Mouse (Mus musculus) midbrain, postnatal 0 days (tissue): ENCODE results near the gene Nprl2. TPM values are rescaled to one million over a fixed set of nuclear protein-coding genes. Genes with fewer than 3 reads are reported as not detected.

Source experiments
- ATAC-seq: fragments of 200-750 bp; cut with Nextera tagmentation; 2 replicates; pipeline ENCODE4 v1.8.0; 2017; ENCODE audit warnings: moderate number of reproducible peaks, mild to moderate bottlenecking, moderate TSS enrichment, moderate library complexity; ENCODE audit not compliant: low FRiP score
- DNase-seq: peaks from one replicate; pipeline ENCODE4 v3.0.0-alpha.2; 2015; ENCODE audit warnings: low spot score
- H3K27ac ChIP-seq: fragments of 300-500 bp; sonication (generic); 2 replicates; pipeline ENCODE4 v1.5.1; 2014; ENCODE audit warnings: low read depth, mild to moderate bottlenecking, low read length, mixed read lengths
- H3K27me3 ChIP-seq: fragments of 300-500 bp; sonication (generic); 2 replicates; pipeline ENCODE4 v1.6.1; 2014; ENCODE audit warnings: low read length, control low read depth, mixed read lengths; ENCODE audit not compliant: insufficient read depth
- H3K36me3 ChIP-seq: fragments of 300-500 bp; sonication (generic); 2 replicates; pipeline ENCODE4 v1.6.1; 2014; ENCODE audit warnings: low read length, control low read depth, mixed read lengths; ENCODE audit not compliant: insufficient read depth
- H3K4me1 ChIP-seq: fragments of 300-500 bp; sonication (generic); 2 replicates; pipeline ENCODE4 v1.6.1; 2014; ENCODE audit warnings: mild to moderate bottlenecking, control low read depth, antibody characterized with exemption, low read length, mixed read lengths; ENCODE audit not compliant: insufficient read depth
- H3K4me2 ChIP-seq: fragments of 300-500 bp; sonication (generic); 2 replicates; pipeline ENCODE4 v1.6.1; 2014; ENCODE audit warnings: low read depth, mild to moderate bottlenecking, low read length, mixed read lengths; ENCODE audit not compliant: poor library complexity, severe bottlenecking
- H3K4me3 ChIP-seq: fragments of 300-500 bp; sonication (generic); 2 replicates; pipeline ENCODE4 v1.5.1; 2014; ENCODE audit warnings: low read depth, mild to moderate bottlenecking, low read length, moderate library complexity
- H3K9ac ChIP-seq: fragments of 300-500 bp; sonication (generic); replicated peaks from 2 replicates; pipeline ENCODE4 v1.6.1; 2014; ENCODE audit warnings: mild to moderate bottlenecking, low read length, moderate library complexity, mixed read lengths; ENCODE audit not compliant: poor library complexity, severe bottlenecking
- H3K9me3 ChIP-seq: fragments of 300-500 bp; sonication (generic); 2 replicates; pipeline ENCODE4 v1.6.1; 2016; ENCODE audit warnings: low read length, control low read depth
- CTCF ChIP-seq: IDR thresholded peaks from 2 replicates; pipeline ENCODE4 v1.5.1; 2016; ENCODE audit warnings: antibody characterized with exemption, mild to moderate bottlenecking
- WGBS: fragments of 180-500 bp; shearing (Covaris S2); extraction: QIAGEN DNeasy Blood & Tissue Kit; methylation state at CpG from one replicate; pipeline ENCODE4 v1.1.7; 2014; 5-methylcytosine and 5-hydroxymethylcytosine counted together
- polyA plus RNA-seq: library from polyadenylated mRNA; unstranded; fragments of >200 nt; fragmentation: Nextera tagmentation; extraction: Ambion mirVana; gene quantifications from 2 replicates; pipeline ENCODE4 v1.2.1, GENCODE M21; 2015
- total RNA-seq: library from RNA; depleted of rRNA; stranded (reverse); fragments of >200 nt; gene quantifications from 2 replicates; pipeline ENCODE4 v1.2.3, GENCODE M21; 2014; rRNA removed

The Nprl2 gene
- total RNA-seq (55.5 and 68.7 TPM in 2 replicates), polyA plus RNA-seq (60.0 and 66.5 TPM in 2 replicates)

DNA sequence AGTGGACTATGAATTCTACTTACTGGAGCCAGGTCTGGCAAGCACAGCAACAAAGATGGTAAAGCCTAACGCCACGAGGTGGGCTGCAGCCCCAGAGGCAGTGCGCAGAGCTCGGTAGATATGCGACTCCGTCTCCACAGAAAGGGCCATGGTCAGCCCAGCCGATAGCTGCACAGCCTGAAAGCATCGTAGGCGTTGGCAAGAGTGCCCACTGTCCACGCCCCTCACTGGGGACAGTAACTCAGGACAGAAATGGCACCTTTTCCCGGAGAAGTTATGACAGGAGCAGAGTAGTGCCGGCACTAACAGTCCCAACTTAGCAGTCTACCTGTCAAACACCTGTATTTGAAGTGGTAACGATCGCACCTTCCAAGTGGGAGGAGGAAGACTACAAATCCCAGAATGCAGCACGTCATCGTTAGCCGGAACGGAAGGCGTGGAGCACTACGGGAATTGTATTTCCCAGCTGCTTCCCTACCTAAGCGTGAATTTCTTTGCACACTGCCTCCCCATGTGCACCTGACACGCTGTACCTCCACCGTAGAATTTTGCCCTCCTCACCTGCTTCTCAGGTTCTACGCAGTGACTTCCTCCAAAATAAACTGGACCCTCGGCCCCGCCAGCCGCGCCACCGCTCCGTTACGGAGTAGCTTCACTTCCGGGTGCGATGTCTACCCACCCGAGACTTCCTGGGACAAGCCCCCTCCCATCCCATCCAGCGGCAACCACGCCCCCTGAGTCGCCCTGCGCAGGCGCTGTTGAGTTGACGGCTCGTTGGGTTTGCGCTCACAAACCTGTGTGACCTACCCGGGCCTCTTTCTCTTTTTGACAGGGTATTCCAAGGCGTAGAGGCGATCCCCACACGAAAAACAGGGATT lies at the start of gene Nprl2, which contains the start of gene Cyb561d2:
Gene Nprl2, plus strand, starts transcription at position 753 of the 878 bp plus-strand sequence.
Gene Cyb561d2, minus strand, starts transcription at position 720 of the 878 bp plus-strand sequence.
- peak within 1 kb of the TSS; percentile 67 for H3K27ac ChIP-seq
- peak within 1 kb of the TSS; percentile 79 for H3K4me2 ChIP-seq
- H3K4me1 ChIP-seq: peaks cover 11% of the 10 kb centered on the region
- peaks cover 43% of the 10 kb centered on the region for H3K36me3 ChIP-seq
- peak within 1 kb of the TSS; percentile 56 for H3K4me3 ChIP-seq
- ATAC-seq: peak; percentile 86
- H3K9me3 ChIP-seq: no peaks in the 10 kb centered on the region
- whole genome bisulfite sequencing: under 1% methylated on average over 46 of the region's 46 CpGs
- DNase-seq: peak; percentile 95
- H3K27me3 ChIP-seq: no peaks in the 10 kb centered on the region
- TF ChIP-seq CTCF: no peak; the same call in 1 of the 2 replicates
- peak within 1 kb of the TSS; percentile 58 for H3K9ac ChIP-seq

DNA sequence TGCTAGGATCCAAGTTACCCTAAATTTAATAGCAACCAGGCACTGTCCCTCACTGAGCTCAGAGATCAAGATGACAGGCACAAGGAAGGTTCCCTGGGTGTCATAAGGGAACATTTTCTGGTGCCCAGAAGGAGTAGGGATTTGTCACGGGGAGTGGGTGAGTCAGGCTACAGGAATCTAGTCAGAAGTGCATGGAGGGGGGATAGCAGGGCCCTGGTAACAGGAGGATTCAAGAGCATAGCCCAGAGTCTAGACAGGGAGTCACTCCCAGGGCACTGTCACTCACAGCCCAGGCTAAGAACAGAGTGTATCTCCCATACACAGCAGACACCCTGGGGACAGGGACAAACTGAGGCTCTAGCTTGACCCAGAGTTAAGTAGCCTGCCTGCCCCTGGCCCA lies 48.5 kb upstream of the Nprl2 start:
- Histone ChIP-seq H3K27ac (no peak overlapping the region), H3K9me3 (no peaks in the 10 kb centered on the region), H3K36me3 (peaks cover 5% of the 10 kb centered on the region; the same call in 1 of the 2 replicates), H3K4me3 (no peak overlapping the region), H3K9ac (no peak overlapping the region), H3K27me3 (no peaks in the 10 kb centered on the region), H3K4me1 (no peaks in the 10 kb centered on the region), H3K4me2 (no peak overlapping the region)
- ATAC-seq: no peak
- WGBS: 52% methylated on average over 1 of the region's 1 CpGs
- DNase-seq: no peak
- no peak for TF ChIP-seq CTCF

DNA sequence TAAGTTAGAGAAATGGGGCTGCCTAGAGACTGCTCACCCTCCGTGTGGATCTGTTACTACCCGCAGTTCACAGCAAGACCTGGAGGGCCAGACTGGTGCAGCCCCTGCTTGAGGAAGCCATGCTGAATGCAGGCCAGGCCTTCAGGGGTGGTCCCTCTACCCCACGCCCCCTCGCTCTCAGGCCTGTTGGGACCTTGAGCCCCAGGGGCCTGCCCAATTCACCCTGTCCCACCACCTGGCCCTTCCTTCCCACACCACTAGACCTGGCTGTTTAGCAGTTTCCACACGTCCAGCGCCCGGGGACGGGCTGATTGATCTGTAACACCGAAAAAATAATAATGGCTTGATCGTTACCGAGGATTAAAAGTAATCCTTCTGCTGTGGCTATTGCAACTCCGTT lies 47.8 kb upstream of the Nprl2 start:
- 41% methylated on average over 12 of the region's 12 CpGs for WGBS
- no peak for ATAC-seq

DNA sequence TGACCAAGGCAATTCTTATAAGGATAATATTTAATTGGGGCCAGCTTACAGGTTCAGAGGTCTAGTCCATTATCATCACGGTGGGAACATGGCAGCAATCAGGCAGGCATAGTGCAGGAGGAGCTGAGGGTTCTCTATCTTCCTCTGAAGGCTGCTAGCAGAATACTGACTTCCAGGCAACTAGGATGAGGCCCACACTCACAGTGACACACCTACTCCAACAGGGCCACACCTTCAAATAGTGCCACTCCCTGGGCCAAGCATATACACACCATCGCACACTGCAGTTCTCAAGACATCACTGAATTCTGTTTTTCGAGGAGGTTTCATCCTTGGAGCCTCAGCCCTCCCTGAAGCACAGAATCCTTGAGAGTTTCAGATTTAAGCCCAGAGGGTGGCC lies 45.7 kb upstream of the Nprl2 start:
- H3K4me1 ChIP-seq: no peaks in the 10 kb centered on the region
- H3K27ac ChIP-seq: no peak overlapping the region
- no peak for TF ChIP-seq CTCF
- no peak overlapping the region for H3K9ac ChIP-seq
- no peak overlapping the region for H3K4me2 ChIP-seq
- 88% methylated on average over 3 of the region's 3 CpGs for WGBS
- no peaks in the 10 kb centered on the region for H3K9me3 ChIP-seq
- DNase-seq (no peak), ATAC-seq (no peak)
- H3K27me3 ChIP-seq: no peaks in the 10 kb centered on the region
- H3K4me3 ChIP-seq: no peak overlapping the region
- peaks cover 10% of the 10 kb centered on the region; the same call in 1 of the 2 replicates for H3K36me3 ChIP-seq

More for the DNA sequence above, 47.8 kb upstream of the Nprl2 start:
- no peaks in the 10 kb centered on the region for H3K9me3 ChIP-seq
- H3K27me3 ChIP-seq: no peaks in the 10 kb centered on the region
- H3K9ac ChIP-seq: no peak overlapping the region
- H3K27ac ChIP-seq: no peak overlapping the region
- peaks cover 10% of the 10 kb centered on the region; the same call in 1 of the 2 replicates for H3K36me3 ChIP-seq
- H3K4me2 ChIP-seq: no peak overlapping the region
- H3K4me3 ChIP-seq: no peak overlapping the region
- H3K4me1 ChIP-seq: no peaks in the 10 kb centered on the region
- TF ChIP-seq CTCF: no peak
- no peak for DNase-seq

DNA sequence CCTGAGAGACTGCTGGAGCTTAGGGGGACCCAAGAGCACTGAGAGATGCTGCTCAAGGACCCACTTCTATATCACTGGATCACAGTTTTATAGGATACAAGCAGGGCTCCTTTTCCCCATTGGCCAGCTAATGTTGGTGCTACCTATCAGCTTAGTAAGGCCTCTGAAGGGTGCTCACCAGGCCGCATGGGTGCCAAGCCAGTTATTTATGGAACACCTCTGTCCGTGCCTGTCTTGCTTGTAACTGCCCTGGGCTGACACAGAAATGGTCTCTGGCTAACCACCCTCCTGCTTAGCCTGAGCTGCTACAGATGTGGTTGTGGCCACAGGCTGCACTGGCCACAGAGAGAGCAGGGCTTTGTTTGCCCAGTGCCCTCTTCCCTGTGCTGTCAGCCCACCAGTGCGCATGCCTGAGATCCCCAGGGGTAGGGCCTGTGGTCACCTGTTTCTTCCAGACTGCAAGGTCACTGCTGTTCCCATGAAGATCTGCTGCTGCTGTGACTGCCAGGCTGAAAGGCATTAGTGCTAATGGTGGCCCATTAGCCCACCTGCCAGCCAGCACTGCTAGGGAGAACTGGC lies 41.2 kb upstream of the Nprl2 start:
- Histone ChIP-seq H3K4me3 (no peak overlapping the region), H3K9me3 (no peaks in the 10 kb centered on the region), H3K27ac (no peak overlapping the region), H3K27me3 (no peaks in the 10 kb centered on the region), H3K4me1 (no peaks in the 10 kb centered on the region), H3K9ac (no peak overlapping the region), H3K36me3 (peaks cover 10% of the 10 kb centered on the region; the same call in 1 of the 2 replicates), H3K4me2 (no peak overlapping the region)
- DNase-seq: no peak
- 88% methylated on average over 3 of the region's 3 CpGs for WGBS
- TF ChIP-seq CTCF: no peak
- no peak for ATAC-seq
